Mouse (Mus musculus): ENCODE measurements at regions not wholly inside any gene's neighbourhood (a gene's known extent, or its start where the extent isn't known, plus 50 kb on each side); places are given as distances from the start of the nearest gene placed in this dataset.

DNA sequence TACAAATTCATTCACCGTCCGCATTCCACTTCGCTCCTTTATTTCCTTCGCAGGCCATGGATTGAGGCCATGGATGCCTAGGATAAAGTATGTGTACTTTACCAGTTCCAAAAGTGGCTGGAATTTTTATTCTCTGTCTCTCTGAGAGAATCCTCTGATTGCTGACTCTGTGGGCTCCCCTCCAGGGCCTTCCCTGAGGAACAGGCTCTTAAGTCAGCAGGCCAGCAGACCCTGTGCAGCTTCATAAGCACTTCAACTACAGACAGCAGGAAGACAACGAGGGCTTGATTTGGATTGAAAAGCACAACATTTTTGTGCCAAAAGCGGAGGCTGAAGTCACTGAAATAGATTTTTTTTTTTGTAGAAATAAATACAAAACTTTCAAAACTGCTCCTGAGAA is 252.7 kb downstream of the Gm10283 start:
- no peaks in the 10 kb centered on the region for H3K9me3 ChIP-seq (ENCODE audit: control insufficient read depth, low read length)
- DNase-seq (ENCODE audit: low spot score) (peak; percentile 54), ATAC-seq (ENCODE audit: low read depth) (no peak)
- H3K4me2 ChIP-seq (ENCODE audit: low read depth, low read length) = no peak overlapping the region
- H3K36me3 ChIP-seq (ENCODE audit: control insufficient read depth, insufficient read depth, low read length) = no peaks in the 10 kb centered on the region
- H3K9ac ChIP-seq (ENCODE audit: low read depth, low read length) = no peak overlapping the region
- WGBS = 67% methylated on average over 6 of the region's 6 CpGs
- H3K4me1 ChIP-seq (ENCODE audit: control insufficient read depth, insufficient read depth, low read length) = no peaks in the 10 kb centered on the region
- no peak overlapping the region for H3K27ac ChIP-seq (replicated peaks; ENCODE audit: low read depth, low read length)
- no peak overlapping the region for H3K4me3 ChIP-seq (ENCODE audit: low read depth, low read length)
- H3K27me3 ChIP-seq (replicated peaks; ENCODE audit: control insufficient read depth, insufficient read depth, low read length) = no peaks in the 10 kb centered on the region

DNA sequence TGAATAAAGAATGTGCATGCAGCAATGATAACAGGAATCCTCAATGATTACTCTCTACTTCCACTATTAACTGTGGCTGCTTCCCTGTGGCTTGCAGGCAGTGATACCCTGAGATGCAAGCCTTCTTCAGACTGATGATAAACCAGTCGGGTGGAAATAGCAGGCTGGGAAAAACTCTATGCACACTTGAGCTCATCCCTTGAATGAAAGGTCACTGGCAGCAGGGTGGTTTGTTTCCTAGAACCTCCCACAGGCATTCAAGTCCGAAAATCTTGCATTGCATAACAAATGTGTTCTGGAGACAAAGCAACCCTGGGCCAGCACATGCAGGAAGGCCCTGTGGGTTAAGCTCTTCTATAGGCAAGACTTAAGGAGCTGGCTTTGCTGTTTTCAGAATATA is 253.3 kb downstream of the Gm10283 start:
- H3K27ac ChIP-seq (replicated peaks; ENCODE audit: low read depth, low read length) = no peak overlapping the region
- ATAC-seq (ENCODE audit: low read depth) (no peak), DNase-seq (ENCODE audit: low spot score) (no peak)
- no peaks in the 10 kb centered on the region for H3K27me3 ChIP-seq (replicated peaks; ENCODE audit: control insufficient read depth, insufficient read depth, low read length)
- no peaks in the 10 kb centered on the region for H3K9me3 ChIP-seq (ENCODE audit: control insufficient read depth, low read length)
- no peaks in the 10 kb centered on the region for H3K4me1 ChIP-seq (ENCODE audit: control insufficient read depth, insufficient read depth, low read length)
- no peak overlapping the region for H3K9ac ChIP-seq (ENCODE audit: low read depth, low read length)
- no peak overlapping the region for H3K4me3 ChIP-seq (ENCODE audit: low read depth, low read length)
- H3K4me2 ChIP-seq (ENCODE audit: low read depth, low read length) = no peak overlapping the region
- 37% methylated on average over 2 of the region's 2 CpGs for WGBS
- no peaks in the 10 kb centered on the region for H3K36me3 ChIP-seq (ENCODE audit: control insufficient read depth, insufficient read depth, low read length)

DNA sequence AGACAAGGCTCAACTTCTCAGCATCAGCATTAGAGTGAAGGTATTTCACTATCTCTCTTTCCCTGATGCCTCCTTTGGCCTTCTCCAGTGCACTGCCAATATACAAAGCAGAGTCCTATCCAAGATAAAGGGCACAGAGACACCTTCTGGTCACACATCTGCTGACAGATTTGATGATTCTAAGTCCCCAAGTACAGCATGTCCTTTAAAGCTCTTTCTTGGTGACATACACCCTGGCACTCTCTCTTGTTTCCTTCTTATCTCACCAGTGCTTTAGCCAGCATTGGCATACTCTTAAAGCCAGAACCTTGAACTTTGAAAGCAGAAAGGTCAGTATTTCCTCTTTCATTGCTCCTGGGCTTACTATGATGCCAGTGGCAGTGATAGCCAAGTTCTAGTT is 255.4 kb downstream of the Gm10283 start:
- no peaks in the 10 kb centered on the region for H3K9me3 ChIP-seq (ENCODE audit: control insufficient read depth, low read length)
- no peak overlapping the region for H3K4me2 ChIP-seq (ENCODE audit: low read depth, low read length)
- no peak for ATAC-seq (ENCODE audit: low read depth)
- no peak overlapping the region for H3K27ac ChIP-seq (replicated peaks; ENCODE audit: low read depth, low read length)
- no peak overlapping the region for H3K4me3 ChIP-seq (ENCODE audit: low read depth, low read length)
- H3K4me1 ChIP-seq (ENCODE audit: control insufficient read depth, insufficient read depth, low read length) = no peaks in the 10 kb centered on the region
- H3K9ac ChIP-seq (ENCODE audit: low read depth, low read length) = no peak overlapping the region
- H3K27me3 ChIP-seq (replicated peaks; ENCODE audit: control insufficient read depth, insufficient read depth, low read length) = no peaks in the 10 kb centered on the region
- no peaks in the 10 kb centered on the region for H3K36me3 ChIP-seq (ENCODE audit: control insufficient read depth, insufficient read depth, low read length)
- DNase-seq (ENCODE audit: low spot score) = no peak

DNA sequence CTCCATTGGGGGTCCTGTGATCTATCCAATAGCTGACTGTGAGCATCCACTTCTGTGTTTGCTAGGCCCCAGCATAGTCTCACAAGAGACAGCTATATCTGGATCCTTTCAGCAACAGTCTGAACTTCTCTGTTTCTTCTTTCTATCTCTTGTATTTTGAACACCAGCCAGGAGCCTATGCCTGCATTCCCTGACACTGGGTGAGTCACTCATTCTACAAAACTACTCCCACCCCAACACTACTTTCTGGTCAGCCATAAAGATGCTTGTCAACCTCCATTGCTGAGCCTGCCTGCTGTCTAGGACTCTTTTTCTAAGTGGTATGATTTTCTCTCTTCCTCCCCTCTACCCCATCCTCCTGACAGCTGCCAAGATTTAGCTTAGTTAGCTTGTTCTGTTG is 261.6 kb downstream of the Gm10283 start:
- no peak for ATAC-seq (ENCODE audit: low read depth)
- H3K36me3 ChIP-seq (ENCODE audit: control insufficient read depth, insufficient read depth, low read length) = no peaks in the 10 kb centered on the region
- no peaks in the 10 kb centered on the region for H3K4me1 ChIP-seq (ENCODE audit: control insufficient read depth, insufficient read depth, low read length)
- H3K4me2 ChIP-seq (ENCODE audit: low read depth, low read length) = no peak overlapping the region
- no peak overlapping the region for H3K4me3 ChIP-seq (ENCODE audit: low read depth, low read length)
- DNase-seq (ENCODE audit: low spot score) = no peak
- H3K9ac ChIP-seq (ENCODE audit: low read depth, low read length) = no peak overlapping the region
- H3K27ac ChIP-seq (replicated peaks; ENCODE audit: low read depth, low read length) = no peak overlapping the region
- H3K27me3 ChIP-seq (replicated peaks; ENCODE audit: control insufficient read depth, insufficient read depth, low read length) = no peaks in the 10 kb centered on the region
- H3K9me3 ChIP-seq (ENCODE audit: control insufficient read depth, low read length) = no peaks in the 10 kb centered on the region

DNA sequence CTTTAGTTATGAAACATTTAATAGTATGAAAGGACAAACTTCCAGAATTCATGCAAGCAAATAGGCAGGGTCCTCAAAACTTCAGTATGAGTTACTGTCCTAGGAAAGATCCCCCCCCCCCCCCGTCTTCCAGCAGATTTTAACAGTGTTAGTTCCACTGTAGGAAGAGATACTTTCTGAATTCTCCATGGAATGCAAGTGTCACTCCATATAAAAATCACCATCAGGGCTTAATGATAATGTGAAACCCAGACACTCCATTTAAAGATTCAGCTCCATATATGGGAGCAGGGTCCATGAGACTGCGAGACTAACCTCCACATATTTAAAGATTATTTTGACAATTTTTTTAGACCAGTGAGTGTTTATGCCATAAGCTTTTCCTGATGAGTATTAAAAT is 282.1 kb downstream of the Gm10283 start:
- no peak overlapping the region for H3K27ac ChIP-seq (replicated peaks; ENCODE audit: low read depth, low read length)
- no peak overlapping the region for H3K4me2 ChIP-seq (ENCODE audit: low read depth, low read length)
- H3K4me1 ChIP-seq (ENCODE audit: control insufficient read depth, insufficient read depth, low read length) = no peaks in the 10 kb centered on the region
- ATAC-seq (ENCODE audit: low read depth) (peak; percentile 41), DNase-seq (ENCODE audit: low spot score) (peak; percentile 44)
- no peak overlapping the region for H3K9ac ChIP-seq (ENCODE audit: low read depth, low read length)
- no peaks in the 10 kb centered on the region for H3K27me3 ChIP-seq (replicated peaks; ENCODE audit: control insufficient read depth, insufficient read depth, low read length)
- no peaks in the 10 kb centered on the region for H3K36me3 ChIP-seq (ENCODE audit: control insufficient read depth, insufficient read depth, low read length)
- no peaks in the 10 kb centered on the region for H3K9me3 ChIP-seq (ENCODE audit: control insufficient read depth, low read length)
- 66% methylated on average over 2 of the region's 2 CpGs for WGBS
- no peak overlapping the region for H3K4me3 ChIP-seq (ENCODE audit: low read depth, low read length)

DNA sequence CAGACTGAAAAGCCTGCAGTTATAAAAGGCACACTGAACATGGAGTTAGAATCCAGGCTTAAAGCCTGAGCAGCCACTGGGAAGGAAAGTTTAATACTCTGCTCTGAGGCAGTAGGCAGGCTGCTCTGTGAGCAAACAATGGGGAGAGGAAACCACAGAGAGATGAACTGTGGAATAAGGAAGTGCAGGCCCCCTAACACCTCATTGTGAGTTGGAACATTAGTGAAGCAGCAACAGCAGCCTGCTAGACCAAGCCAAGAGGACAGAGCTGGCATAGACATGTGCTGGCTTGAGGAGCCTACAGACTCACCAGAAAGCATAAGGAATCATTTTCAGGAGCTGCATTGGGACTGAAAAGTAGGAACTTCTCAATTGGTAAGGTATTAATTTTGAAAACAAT is 307.4 kb downstream of the Gm10283 start:
- no peak overlapping the region for H3K4me3 ChIP-seq (ENCODE audit: low read depth, low read length)
- H3K9ac ChIP-seq (ENCODE audit: low read depth, low read length) = no peak overlapping the region
- H3K9me3 ChIP-seq (ENCODE audit: control insufficient read depth, low read length) = no peaks in the 10 kb centered on the region
- H3K4me1 ChIP-seq (ENCODE audit: control insufficient read depth, insufficient read depth, low read length) = no peaks in the 10 kb centered on the region
- no peak overlapping the region for H3K4me2 ChIP-seq (ENCODE audit: low read depth, low read length)
- H3K27me3 ChIP-seq (replicated peaks; ENCODE audit: control insufficient read depth, insufficient read depth, low read length) = no peaks in the 10 kb centered on the region
- no peak overlapping the region for H3K27ac ChIP-seq (replicated peaks; ENCODE audit: low read depth, low read length)
- no peak for ATAC-seq (ENCODE audit: low read depth)
- no peaks in the 10 kb centered on the region for H3K36me3 ChIP-seq (ENCODE audit: control insufficient read depth, insufficient read depth, low read length)
- DNase-seq (ENCODE audit: low spot score) = no peak

DNA sequence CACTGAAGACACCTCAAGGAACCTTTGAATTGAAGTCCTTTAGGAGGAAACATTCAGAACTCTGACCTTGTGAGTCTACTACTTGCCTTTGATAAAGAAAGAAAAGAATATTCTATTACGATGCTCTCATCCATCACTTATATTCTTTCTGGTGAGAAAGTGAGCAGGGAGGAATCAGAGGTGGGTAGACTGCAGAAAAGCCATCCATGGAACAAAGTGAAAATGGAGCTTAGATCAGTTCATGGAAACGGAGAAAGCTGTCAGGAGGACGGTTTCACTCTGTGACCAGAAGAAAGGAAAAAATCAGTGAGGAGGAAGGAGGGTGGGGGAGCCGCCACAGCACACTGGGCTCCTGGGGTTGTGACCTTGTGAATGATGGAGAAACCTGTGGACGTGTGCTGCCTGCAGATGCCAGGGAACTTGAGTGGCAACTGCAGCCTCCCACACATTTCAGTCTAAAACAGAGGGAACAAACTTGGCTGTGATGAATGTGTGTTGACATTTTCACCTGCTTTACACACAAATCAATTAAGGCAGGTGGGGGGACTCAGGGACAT is 335.2 kb downstream of the Gm10283 start:
- H3K4me2 ChIP-seq (ENCODE audit: low read depth, low read length) = no peak overlapping the region
- DNase-seq (ENCODE audit: low spot score) = no peak
- ATAC-seq (ENCODE audit: low read depth) = no peak
- no peaks in the 10 kb centered on the region for H3K36me3 ChIP-seq (ENCODE audit: control insufficient read depth, insufficient read depth, low read length)
- no peaks in the 10 kb centered on the region for H3K4me1 ChIP-seq (ENCODE audit: control insufficient read depth, insufficient read depth, low read length)
- H3K27ac ChIP-seq (replicated peaks; ENCODE audit: low read depth, low read length) = no peak overlapping the region
- 55% methylated on average over 5 of the region's 5 CpGs for WGBS
- H3K9me3 ChIP-seq (ENCODE audit: control insufficient read depth, low read length) = no peaks in the 10 kb centered on the region
- no peaks in the 10 kb centered on the region for H3K27me3 ChIP-seq (replicated peaks; ENCODE audit: control insufficient read depth, insufficient read depth, low read length)
- H3K9ac ChIP-seq (ENCODE audit: low read depth, low read length) = no peak overlapping the region
- no peak overlapping the region for H3K4me3 ChIP-seq (ENCODE audit: low read depth, low read length)
